Mouse (Mus musculus) erythroblast, embryonic 14.5 days (primary cell): ENCODE measurements around the gene Lamtor2. TPM values are rescaled to one million over a fixed set of nuclear protein-coding genes. Genes with fewer than 3 reads are reported as not detected.

Experiments used
- H3K27me3 ChIP-seq: 2 replicates; pipeline ENCODE4 v1.6.1; 2012; ENCODE audit warnings: inconsistent platforms; ENCODE audit not compliant: control insufficient read depth
- H3K36me3 ChIP-seq: 2 replicates; pipeline ENCODE4 v1.6.1; 2012; ENCODE audit warnings: mild to moderate bottlenecking, inconsistent platforms; ENCODE audit not compliant: control insufficient read depth
- H3K4me1 ChIP-seq: 2 replicates; pipeline ENCODE4 v1.6.1; 2012; ENCODE audit warnings: inconsistent platforms; ENCODE audit not compliant: control insufficient read depth
- H3K4me3 ChIP-seq: replicated peaks from 2 replicates; pipeline ENCODE3; 2012; ENCODE audit warnings: moderate library complexity, mild to moderate bottlenecking, inconsistent platforms
- H3K9me3 ChIP-seq: 2 replicates; pipeline ENCODE4 v1.6.1; 2012; ENCODE audit warnings: low read length, inconsistent platforms, mixed read lengths; ENCODE audit not compliant: control insufficient read depth
- GATA1 ChIP-seq: IDR thresholded peaks from 2 replicates; pipeline ENCODE4 v1.6.1; 2012; ENCODE audit warnings: low read length, inconsistent platforms, mixed read lengths
- TAL1 ChIP-seq: IDR thresholded peaks from 3 replicates; pipeline ENCODE4 v1.6.1; 2012; ENCODE audit warnings: low read length, inconsistent platforms, mixed read lengths
- polyA plus RNA-seq: library from polyadenylated mRNA; stranded (reverse); fragments of >175 nt; gene quantifications from 2 replicates; pipeline ENCODE4 v1.2.3, GENCODE M21; 2012

The Lamtor2 gene
- polyA plus RNA-seq, 1 experiment = 7.4 TPM

- Histone ChIP-seq H3K4me1 (peaks cover 2% of the 10 kb centered on the region), H3K36me3 (peaks cover 49% of the 10 kb centered on the region), H3K27me3 (no peaks in the 10 kb centered on the region), H3K4me3 (no peak overlapping the region), H3K9me3 (no peaks in the 10 kb centered on the region)
- TF ChIP-seq GATA1 (no peak), TAL1 (no peak)
Measured at GRCm38 (mm10) chr3:88570341-88570740, 17.5 kb upstream of the Lamtor2 start.

- TF ChIP-seq TAL1 (no peak), GATA1 (no peak)
- H3K36me3 ChIP-seq = peaks cover 55% of the 10 kb centered on the region
- H3K27me3 ChIP-seq = no peaks in the 10 kb centered on the region
- peaks cover 2% of the 10 kb centered on the region for H3K4me1 ChIP-seq
- H3K9me3 ChIP-seq = no peaks in the 10 kb centered on the region
- H3K4me3 ChIP-seq = no peak overlapping the region
Measured at GRCm38 (mm10) chr3:88569694-88570093, 16.8 kb upstream of the Lamtor2 start.

- no peaks in the 10 kb centered on the region for H3K27me3 ChIP-seq
- TF ChIP-seq GATA1 (no peak), TAL1 (no peak)
- no peak overlapping the region for H3K4me3 ChIP-seq
- peaks cover 61% of the 10 kb centered on the region for H3K36me3 ChIP-seq
- H3K4me1 ChIP-seq = peaks cover 2% of the 10 kb centered on the region
- H3K9me3 ChIP-seq = no peaks in the 10 kb centered on the region
Measured at GRCm38 (mm10) chr3:88569093-88569492, 16.2 kb upstream of the Lamtor2 start.

GRCm38 (mm10) chr3:88568615-88569014 is 15.7 kb upstream of the Lamtor2 start:
- H3K9me3 ChIP-seq = no peaks in the 10 kb centered on the region
- peaks cover 2% of the 10 kb centered on the region for H3K4me1 ChIP-seq
- H3K27me3 ChIP-seq = no peaks in the 10 kb centered on the region
- peaks cover 66% of the 10 kb centered on the region for H3K36me3 ChIP-seq
- no peak overlapping the region for H3K4me3 ChIP-seq
- TF ChIP-seq TAL1 (no peak), GATA1 (no peak)

- peaks cover 73% of the 10 kb centered on the region for H3K36me3 ChIP-seq
- H3K4me3 ChIP-seq = no peak overlapping the region
- no peaks in the 10 kb centered on the region for H3K9me3 ChIP-seq
- peaks cover 2% of the 10 kb centered on the region for H3K4me1 ChIP-seq
- TF ChIP-seq TAL1 = no peak
- no peak for TF ChIP-seq GATA1
- H3K27me3 ChIP-seq = no peaks in the 10 kb centered on the region
Measured at GRCm38 (mm10) chr3:88567892-88568291, 15.0 kb upstream of the Lamtor2 start.

- H3K27me3 ChIP-seq = no peaks in the 10 kb centered on the region
- TF ChIP-seq GATA1 (no peak), TAL1 (no peak)
- peaks cover 85% of the 10 kb centered on the region for H3K36me3 ChIP-seq
- peaks cover 2% of the 10 kb centered on the region for H3K4me1 ChIP-seq
- no peaks in the 10 kb centered on the region for H3K9me3 ChIP-seq
- H3K4me3 ChIP-seq = no peak overlapping the region
Measured at GRCm38 (mm10) chr3:88566536-88567061, 13.7 kb upstream of the Lamtor2 start.

GRCm38 (mm10) chr3:88566116-88566515 is 13.2 kb upstream of the Lamtor2 start:
- Histone ChIP-seq H3K36me3 (peaks cover 90% of the 10 kb centered on the region), H3K4me1 (peaks cover 2% of the 10 kb centered on the region), H3K27me3 (no peaks in the 10 kb centered on the region), H3K9me3 (no peaks in the 10 kb centered on the region), H3K4me3 (no peak overlapping the region)
- TF ChIP-seq TAL1 (no peak), GATA1 (no peak)

- Histone ChIP-seq H3K4me3 (no peak overlapping the region), H3K4me1 (peaks cover 3% of the 10 kb centered on the region), H3K27me3 (no peaks in the 10 kb centered on the region), H3K9me3 (no peaks in the 10 kb centered on the region), H3K36me3 (peaks cover 95% of the 10 kb centered on the region)
- no peak for TF ChIP-seq GATA1
- TF ChIP-seq TAL1 = no peak
Measured at GRCm38 (mm10) chr3:88563966-88564365, 11.1 kb upstream of the Lamtor2 start.

GRCm38 (mm10) chr3:88563442-88563841 is 10.6 kb upstream of the Lamtor2 start:
- TF ChIP-seq GATA1 = no peak
- TF ChIP-seq TAL1 = no peak
- H3K4me1 ChIP-seq = peaks cover 3% of the 10 kb centered on the region
- peaks cover 95% of the 10 kb centered on the region for H3K36me3 ChIP-seq
- H3K9me3 ChIP-seq = no peaks in the 10 kb centered on the region
- H3K4me3 ChIP-seq = no peak overlapping the region
- no peaks in the 10 kb centered on the region for H3K27me3 ChIP-seq

GRCm38 (mm10) chr3:88561989-88562388 is 9.1 kb upstream of the Lamtor2 start:
- H3K4me1 ChIP-seq = peaks cover 2% of the 10 kb centered on the region; the same call in 1 of the 2 replicates
- H3K4me3 ChIP-seq = no peak overlapping the region
- TF ChIP-seq GATA1 (no peak), TAL1 (no peak)
- peaks cover 93% of the 10 kb centered on the region for H3K36me3 ChIP-seq
- no peaks in the 10 kb centered on the region for H3K9me3 ChIP-seq
- H3K27me3 ChIP-seq = no peaks in the 10 kb centered on the region
